Mouse (Mus musculus): ENCODE measurements at regions not wholly inside any gene's neighbourhood (a gene's known extent, or its start where the extent isn't known, plus 50 kb on each side); places are given as distances from the start of the nearest gene placed in this dataset.
A peak's percentile ranks its signal among the peaks of the same experiment; 100 is the strongest.

DNA sequence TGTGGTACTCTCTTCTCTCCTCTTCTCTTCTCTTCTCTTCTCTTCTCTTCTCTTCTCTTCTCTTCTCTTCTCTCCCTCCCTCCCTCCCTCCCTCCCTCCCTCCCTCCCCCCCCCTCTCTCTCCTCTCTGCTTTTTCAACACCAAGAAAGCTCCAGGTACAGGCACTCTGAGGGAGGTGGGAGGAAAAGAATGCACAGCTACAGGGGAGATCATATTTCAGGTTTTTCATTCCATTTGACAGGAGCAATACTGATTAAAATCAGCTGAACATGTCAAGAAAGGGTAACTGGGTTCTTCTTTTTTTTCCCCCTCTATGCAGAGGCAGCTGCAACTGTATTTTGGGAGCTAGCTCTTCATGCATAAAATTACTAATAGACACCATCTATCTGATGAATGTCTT is 368.8 kb upstream of the Rack1 start:
- no peak for DNase-seq (ENCODE audit: low spot score in 2 of 2)

DNA sequence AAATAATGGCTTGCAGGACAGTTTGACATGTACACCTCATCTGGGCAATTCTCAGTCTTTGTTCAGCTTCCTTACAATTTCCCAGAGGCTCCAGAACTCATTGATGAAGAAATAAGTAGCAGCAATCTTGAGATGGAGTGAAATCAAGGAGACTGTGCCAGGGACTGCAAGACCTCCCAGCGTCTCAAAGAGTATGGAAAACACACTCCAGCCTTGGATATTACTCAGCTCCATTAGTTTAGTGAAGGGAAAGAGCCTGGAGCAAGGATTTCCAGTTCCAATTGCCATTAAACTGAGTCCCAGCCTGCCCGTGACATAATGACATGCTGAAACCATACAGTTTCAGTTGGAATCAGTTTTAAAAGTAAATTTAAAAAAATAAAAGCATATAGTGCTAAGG is 372.7 kb upstream of the Rack1 start:
- DNase-seq (ENCODE audit: low spot score in 2 of 2): no peak

DNA sequence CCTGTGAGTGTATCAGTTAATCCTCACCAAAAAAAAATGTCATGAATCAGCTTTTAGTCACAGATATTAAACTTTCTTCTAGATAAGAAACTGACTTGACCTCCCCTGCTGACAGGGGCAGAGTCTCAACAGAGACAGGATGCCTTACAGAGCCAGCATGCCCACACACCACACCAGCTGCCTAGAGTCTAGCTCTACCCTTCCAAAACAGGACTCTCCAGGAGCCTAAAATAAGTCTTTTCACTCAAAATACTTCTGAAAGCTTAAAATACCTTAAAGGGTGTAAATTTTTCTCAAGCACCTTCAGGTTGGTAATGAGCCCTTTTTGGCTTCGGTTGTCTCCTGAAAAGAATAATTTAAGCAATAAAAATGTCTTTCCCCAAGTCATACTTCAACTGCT is 373.7 kb upstream of the Rack1 start:
- no peak for DNase-seq (ENCODE audit: low spot score in 2 of 2)

DNA sequence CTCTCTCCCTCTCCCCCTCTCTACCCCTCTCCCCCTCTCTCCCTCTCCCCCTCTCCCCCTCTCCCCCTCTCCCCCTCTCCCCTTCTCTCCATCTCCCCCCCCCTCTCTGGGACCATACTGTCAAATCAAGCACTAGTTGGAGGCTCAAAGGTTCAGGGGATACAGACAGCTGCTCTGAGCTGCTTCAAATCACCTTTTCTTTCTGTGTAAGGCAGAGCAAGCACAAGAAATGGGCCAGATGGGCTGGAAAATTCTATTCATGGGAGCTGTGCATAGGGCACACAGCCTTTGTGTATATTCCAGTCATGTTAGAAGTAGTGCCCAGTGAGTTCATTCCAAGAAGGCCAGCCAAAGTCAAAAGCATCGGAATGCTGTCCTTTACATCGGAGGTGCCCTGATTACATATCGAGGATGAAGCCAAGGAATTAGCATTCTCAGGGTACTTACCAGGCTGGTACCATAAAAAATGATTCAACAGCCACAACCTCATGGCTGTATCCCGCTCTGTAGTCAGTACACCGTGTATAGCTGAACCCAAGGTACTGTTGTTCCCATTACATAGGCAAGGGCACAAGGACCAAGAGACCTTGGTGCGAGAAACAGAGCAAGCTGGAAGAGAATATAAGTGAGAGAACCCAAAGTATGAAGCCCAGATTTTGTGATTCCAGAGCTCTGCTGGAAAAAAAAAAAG is 381.9 kb upstream of the Rack1 start:
- no peak for DNase-seq (ENCODE audit: low spot score in 2 of 2)

DNA sequence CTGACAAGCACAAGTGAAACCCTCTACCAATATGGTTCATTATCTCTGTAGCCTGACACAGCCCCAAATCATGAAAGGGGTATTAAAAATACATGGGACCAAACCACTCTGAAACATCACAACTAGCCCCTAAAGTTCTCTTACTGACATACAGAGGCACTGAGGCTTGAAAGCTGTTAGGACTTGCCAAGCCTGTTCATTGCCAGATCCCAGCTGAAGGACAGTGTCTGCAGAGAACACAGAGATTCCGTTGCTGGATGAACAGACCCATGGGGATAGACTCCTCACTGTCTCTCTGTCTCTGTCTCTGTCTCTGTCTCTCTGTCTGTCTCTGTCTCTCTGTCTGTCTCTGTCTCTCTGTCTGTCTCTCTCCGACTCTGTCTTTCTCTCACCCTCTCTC is 382.5 kb upstream of the Rack1 start:
- no peak for DNase-seq (ENCODE audit: low spot score in 2 of 2)

DNA sequence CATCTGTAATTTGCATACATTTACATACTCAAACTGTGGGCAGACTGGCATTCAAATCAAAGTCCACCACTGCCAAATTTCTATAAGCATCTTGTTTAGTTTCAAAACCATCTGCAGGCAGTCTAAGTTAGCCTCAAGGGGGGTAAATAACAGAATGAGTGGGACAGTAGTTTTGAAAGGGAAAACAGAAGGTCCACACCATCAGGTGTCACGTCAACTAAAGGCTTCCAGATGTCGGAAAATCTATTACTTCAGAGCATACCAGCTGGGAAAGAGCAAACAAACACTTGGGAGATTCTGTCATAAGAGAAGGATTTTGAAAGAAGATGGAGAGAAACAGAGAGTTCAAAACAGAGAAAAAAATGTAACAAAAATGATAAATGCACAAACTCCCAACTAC is 402.1 kb upstream of the Rack1 start:
- no peak for DNase-seq (ENCODE audit: low spot score in 2 of 2)

DNA sequence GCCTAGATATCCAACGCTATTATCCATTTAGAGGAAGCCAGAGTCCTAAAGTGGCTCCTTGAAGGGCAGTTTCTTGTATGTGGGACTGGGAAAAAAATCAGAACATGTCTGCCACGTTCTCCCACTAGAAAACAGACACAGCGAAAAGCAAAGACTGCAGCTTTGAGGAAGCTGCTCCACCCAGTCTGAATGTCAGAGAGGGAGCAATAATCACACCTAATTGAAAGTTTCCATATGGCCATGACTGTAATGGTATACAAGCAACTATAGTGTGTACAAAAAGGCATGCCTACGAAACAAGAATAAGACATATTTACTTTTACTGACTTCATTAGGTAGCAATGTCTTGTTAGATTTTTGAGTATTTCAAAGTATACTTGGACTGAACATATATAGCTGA is 392.7 kb upstream of the Sgcd start:
- DNase-seq (ENCODE audit: low spot score in 2 of 2): no peak

DNA sequence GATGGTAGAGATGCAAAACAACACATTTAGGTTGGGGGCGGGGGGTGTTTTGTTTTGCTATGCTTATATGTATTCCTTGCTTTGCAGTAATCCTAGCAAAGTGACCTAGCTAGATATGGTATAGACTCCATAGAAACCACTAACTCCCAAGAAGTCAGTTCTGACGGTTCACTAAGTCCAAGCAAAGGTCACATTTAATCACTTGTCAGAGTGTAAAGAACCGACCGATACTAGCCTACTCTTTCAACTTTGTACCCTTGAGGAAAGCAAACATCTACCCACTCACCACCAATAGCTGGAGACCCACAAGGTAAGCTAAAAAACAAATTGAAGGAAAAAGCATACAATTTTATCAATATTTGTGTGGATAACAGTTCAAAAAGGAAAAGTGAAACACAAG is 389.3 kb upstream of the Sgcd start:
- no peak for DNase-seq (ENCODE audit: low spot score in 2 of 2)

DNA sequence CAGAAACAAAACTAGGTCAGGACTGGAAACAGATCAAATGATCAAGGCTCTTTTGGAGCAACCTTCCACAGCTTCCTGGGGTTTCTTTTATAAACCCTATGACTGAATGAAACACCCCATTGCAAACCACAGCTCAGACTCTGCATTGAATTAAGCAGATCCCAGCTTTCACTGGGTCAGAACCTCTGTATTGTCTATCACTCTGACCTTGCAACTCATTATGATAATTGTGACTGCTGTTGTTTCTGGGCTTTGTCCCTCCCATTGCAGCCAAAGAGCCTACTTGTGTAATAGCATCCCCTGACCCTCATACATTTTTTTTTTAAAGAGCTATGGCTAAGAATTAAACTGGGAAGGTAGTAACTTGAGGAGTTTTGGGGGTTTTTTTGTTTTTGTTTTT is 388.5 kb upstream of the Sgcd start:
- DNase-seq (ENCODE audit: low spot score in 2 of 2): no peak

DNA sequence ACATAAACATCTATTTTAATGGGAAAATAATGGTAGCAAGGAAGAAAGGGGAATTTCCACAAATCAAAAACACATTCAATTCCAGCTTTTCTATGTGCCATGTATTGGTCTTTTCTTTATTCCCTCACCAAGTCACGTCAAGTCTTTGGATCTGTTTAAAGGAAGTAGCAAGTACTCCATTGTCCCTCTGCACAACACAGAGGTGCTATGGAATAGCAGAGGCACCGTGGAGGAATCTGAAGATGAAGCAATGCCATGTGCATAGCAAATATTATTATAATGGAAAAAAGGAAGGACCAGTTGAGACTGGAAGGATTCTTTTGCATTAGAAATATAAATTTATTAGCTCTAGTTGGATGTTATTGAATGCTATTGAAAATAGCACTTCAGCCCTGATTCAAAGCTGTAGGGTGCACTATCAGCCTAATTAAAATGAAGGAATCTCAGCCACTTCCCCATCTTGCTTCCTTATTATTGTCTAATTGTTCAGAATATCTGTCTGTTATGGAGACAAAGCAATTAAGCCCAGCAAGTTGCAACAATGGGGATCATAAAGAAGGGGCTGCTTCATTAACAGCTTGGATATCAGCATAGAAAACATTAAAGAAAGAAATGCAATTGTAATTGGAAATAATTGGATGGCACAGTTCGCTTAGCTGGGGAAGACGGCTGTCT is 362.7 kb upstream of the Sgcd start:
- DNase-seq (ENCODE audit: low spot score in 2 of 2): no peak

DNA sequence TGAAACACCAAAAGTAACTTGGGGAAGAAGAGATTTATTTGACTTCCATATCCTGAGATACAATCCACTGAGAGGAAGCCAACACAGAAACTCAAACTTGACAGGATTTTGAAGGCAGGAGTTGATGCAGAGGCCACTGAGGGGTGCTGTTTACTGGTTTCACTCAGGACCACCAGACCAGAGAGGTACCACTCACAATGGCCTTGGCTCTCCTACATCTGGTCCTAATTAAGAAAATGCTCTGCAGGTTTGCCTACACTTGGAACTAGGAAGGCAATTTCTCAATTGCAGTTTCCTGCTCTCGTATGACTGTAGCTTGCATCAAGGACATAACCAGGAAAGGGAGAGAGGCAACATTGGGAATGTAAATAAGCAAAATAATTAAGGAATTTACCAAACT is 325.7 kb upstream of the Sgcd start:
- no peak for DNase-seq (ENCODE audit: low spot score in 2 of 2)

DNA sequence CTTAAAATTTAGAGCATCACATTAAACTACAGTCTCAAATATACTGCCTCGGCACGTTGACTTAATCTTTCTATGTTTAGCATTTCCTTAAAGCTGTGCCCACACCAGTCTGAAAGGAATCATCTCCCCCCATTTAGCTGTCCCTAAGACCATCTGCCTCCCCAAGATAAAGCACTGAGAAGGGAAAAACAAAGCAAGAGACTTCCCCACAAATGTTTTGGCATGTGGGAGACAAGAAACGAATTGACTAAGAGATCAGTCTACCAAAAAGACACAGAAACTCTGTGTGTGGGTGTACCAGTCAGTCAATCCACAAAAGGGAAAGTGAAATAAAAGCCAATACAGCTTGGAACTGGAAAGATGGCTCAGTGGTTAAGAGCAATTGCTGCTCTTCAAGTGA is 306.6 kb upstream of the Sgcd start:
- DNase-seq (ENCODE audit: low spot score in 2 of 2): no peak

DNA sequence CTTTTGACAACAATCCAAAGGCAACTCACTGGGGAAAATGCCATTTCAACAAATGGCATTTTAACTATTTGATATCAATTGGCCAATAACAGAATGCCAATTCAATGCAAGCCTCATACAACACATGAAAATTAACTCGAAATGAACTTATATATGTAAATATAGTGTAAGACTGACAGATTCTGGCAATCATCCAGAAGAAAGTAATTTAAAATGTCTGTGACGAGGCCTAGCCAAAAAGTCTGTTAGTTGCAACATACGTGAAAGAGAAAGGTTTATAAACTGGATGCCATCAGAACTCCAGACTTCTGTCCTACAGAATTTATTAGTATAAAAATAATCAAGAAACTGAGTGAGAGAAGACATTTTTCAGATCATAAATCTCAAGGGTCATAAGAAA is 273.7 kb upstream of the Sgcd start:
- no peak for DNase-seq (ENCODE audit: low spot score in 2 of 2)

DNA sequence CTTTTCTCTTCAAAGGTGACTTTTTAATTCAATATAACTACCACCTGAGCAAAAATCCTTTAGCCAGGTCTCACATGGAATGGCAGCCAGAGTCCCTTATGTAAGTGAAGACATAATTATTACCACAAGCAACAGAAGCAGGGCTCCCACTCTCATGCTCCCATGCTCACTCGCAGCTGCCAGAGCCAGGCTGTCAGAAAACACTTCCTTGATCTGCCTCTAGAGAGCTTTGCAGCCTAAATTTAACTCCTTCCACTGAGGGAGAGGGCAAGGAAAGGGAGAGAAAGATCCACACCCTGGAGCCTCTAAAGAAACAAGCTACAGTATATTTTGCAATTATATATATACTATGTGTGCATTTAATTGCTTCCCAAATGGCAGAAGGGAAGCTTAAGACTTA is 272.3 kb upstream of the Sgcd start:
- DNase-seq (ENCODE audit: low spot score in 2 of 2): no peak

DNA sequence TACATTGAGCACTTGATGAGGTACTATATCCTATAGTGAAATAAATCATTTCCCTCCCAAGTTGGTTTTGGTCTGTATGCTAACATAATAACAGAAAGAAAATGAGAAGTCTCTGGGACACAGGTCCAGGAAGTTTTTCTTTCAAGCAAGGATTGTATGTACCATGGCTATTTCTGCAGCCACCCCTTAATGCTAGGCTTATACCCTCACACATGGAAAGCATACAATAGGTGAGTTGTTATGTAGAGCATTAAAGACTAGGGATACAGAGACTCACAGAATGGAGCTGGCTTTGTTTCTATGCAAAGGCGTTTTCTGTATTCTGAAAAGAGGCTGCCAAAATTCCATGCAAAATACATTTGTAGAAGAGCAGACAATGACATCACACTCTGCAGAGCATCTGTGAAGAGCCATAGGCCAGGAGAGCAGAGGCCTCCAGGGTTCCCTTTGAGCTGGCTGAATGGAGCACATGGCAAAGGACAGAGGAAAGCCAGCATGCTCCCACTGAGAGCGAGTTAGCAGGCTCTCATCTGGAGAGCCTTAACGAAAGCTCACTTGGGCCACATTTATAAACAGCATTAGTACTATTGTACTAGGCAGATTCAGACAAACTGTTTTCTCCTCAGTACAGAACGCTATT is 262.0 kb upstream of the Sgcd start:
- no peak for DNase-seq (ENCODE audit: low spot score in 2 of 2)

DNA sequence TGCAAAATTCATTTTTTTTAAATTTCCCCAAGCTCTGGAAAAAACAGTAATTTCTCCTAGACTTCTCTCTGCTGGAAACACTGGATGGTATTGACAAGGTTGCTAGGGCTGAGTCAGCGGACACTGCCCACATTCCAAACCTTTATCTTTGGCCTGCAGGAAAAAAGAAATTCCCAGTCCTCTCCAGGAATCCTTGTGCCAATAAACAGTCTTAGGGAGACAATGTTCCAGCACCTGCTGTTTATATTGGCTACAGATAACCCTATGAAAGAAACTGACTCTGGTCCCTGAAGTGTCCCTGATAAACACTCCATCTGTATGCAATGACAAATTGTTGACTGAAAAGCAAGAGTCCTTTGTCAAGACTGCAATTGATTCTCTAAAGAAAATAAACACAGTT is 260.5 kb upstream of the Sgcd start:
- no peak for DNase-seq (ENCODE audit: low spot score in 2 of 2)

DNA sequence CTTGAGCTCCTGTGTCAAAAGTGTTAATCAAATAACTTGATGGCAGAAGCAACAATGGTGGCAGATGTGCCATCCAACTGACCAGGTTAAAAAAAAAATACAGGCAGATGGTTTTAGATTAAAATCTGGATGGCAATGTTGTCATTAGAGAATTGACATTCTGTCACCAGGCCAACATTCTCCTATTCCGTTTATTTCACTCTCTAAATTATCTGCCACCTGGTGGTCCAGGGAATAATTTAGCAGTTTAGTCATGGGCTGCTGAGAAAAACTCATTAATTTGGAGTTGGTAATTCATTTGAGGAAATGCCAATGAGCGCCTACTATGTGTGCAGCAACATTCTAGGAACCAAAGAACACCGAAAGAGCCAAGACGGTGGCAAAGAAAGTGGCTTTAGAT is 232.4 kb upstream of the Sgcd start:
- peak in 1 of 2 experiments; percentile 3 for DNase-seq (ENCODE audit: low spot score in 2 of 2)

DNA sequence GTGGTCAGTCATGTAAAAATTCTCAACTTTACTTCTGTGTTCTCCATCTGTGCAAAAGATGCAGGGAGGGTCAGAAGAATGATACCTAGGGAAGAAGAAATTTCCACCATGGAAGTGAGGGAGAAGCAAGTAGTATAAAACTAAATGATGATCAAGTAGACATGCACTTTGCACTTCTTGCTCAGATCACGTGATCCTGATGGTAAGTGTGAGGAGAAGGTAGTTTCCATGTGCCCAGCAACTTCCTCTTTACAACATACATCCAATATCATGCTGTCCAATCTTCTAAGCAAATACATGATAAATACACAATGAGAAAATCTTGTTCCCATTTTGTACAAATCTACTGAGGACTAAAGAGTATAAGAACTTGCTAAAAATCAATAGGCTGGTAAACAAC is 230.4 kb upstream of the Sgcd start:
- no peak for DNase-seq (ENCODE audit: low spot score in 2 of 2)

DNA sequence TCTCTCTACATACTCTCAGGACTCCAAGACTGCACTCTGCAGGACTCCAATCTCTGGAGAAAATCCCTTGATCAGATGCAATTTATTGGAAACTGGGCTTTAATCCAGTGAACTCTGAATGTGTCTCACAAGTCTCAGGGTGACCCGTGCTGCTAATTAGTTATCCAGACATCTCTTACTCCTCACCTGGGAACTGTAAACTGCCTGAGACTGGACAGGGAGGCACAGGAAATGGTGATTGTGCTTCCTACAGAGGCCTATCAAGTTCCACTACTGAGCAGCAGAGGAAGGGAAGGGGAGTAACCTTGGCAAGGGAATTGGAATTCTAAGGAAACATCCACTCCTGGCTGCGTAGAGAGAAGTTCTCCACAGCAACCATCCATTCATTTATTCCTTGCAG is 228.0 kb upstream of the Sgcd start:
- no peak for DNase-seq (ENCODE audit: low spot score in 2 of 2)

DNA sequence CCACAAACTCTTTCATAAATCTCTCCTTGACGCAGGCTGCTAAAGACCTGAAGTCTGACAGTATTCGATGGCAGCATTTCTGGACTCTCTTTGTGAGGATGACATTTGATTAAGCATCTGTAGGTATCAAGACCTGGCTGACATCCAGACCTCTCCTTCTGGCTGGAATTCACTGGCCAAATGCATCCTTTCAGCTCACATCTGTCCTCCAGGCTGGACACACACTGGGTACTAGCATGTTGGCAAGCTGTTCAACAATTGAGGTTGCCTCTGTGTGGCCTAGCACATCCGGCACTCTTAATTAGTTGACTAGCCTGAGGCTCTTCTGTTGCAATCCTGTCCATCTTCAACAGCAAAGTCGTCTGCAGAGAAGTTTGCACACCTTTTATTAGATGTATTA is 197.8 kb upstream of the Sgcd start:
- peak in 1 of 2 experiments; percentile 40 for DNase-seq (ENCODE audit: low spot score in 2 of 2)

DNA sequence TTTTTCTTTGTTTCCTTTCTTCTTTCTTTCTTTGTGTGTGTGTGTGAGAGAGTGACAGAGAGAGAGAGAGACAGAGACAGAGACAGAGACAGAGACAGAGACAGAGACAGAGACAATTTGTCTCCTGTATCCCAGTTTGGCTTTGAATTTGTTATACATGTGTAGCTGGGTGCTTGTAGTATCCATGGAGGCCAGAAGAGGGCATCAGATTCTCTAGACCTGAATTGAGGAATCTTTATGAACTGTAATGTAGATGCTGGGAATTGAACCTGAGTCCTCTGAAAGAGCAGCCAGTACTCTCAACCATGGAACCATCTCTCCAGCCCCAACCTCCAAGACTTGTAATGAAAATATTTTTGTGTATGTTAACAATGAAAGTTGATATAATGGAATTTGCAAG is 190.2 kb upstream of the Sgcd start:
- DNase-seq (ENCODE audit: low spot score in 2 of 2): peak in 1 of 2 experiments; percentile 5

DNA sequence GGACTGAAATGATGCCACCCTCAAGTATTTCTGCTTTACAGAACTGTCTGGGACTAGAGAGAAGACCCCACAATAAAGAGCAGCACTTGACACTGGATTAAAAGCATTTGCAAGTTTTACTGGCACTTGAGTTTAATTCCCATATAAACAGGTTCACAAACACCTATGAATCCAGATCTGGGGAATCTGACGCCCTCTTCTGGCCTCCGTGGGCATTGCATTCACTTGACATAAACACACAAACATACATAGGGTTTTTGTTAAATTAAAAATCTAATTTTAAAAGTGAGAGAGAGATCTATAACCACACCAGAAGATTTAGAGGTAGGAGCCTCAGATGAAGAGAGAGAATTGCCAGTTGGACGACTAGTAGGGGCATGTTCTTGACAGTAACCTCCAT is 189.4 kb upstream of the Sgcd start:
- DNase-seq (ENCODE audit: low spot score in 2 of 2): no peak

DNA sequence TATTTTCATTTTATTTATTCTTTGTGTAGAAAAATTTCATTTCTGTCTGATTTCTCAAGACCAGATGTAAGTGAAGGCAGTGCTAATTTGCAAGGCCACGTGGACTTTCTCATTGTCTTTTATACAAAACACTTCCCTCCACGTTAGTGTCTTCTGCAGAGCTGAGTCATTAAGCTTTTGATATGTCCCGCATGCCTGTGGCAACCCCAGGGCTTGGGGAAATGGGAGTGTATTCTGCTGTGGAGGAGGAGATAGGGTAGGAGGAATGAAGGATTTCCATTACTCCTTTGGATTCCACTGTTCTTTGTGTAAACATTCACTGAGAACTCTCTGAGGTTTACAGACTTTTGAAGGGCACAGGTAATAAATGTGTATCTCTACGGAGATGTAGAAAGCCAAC is 187.7 kb upstream of the Sgcd start:
- no peak for DNase-seq (ENCODE audit: low spot score in 2 of 2)

All from cerebellum, postnatal 4 days (tissue).